Mouse (Mus musculus): ENCODE data around the gene Cyp2c68. TPM values are rescaled to one million over a fixed set of nuclear protein-coding genes. Genes with fewer than 3 reads are reported as not detected.

The Cyp2c68 gene
- polyA plus RNA-seq (2014; fragmentation: Illumina TruSeq; extraction: RNeasy Lipid Tissue Mini Kit (QIAGEN cat#74804); ENCODE audit: low read depth, low replicate concordance) = 6.0 TPM

GRCm38 (mm10) chr19:39740920-39741319, at the start of gene Cyp2c68:
TSS of gene Cyp2c68 (minus strand) at chr19:39741054.

GRCm38 (mm10) chr19:39648938-39649337, 91.9 kb downstream of the Cyp2c68 start, which contains the start of gene Cyp2c67:
TSS of gene Cyp2c67 (minus strand) at chr19:39649051.

Other genes with a start within 250 kb of the Cyp2c68 start
- gene Cyp2c39, start 230.2 kb downstream of the Cyp2c68 start, polyA plus RNA-seq (2014; fragmentation: Illumina TruSeq; extraction: RNeasy Lipid Tissue Mini Kit (QIAGEN cat#74804); ENCODE audit: low read depth, low replicate concordance) = not detected
- not detected for gene Cyp2c67, start 92.0 kb downstream of the Cyp2c68 start, polyA plus RNA-seq (2014; fragmentation: Illumina TruSeq; extraction: RNeasy Lipid Tissue Mini Kit (QIAGEN cat#74804); ENCODE audit: low read depth, low replicate concordance)
- gene Cyp2c40, start 71.8 kb upstream of the Cyp2c68 start, polyA plus RNA-seq (2014; fragmentation: Illumina TruSeq; extraction: RNeasy Lipid Tissue Mini Kit (QIAGEN cat#74804); ENCODE audit: low read depth, low replicate concordance) = not detected
- 3.1 TPM for gene Cyp2c69, start 145.7 kb upstream of the Cyp2c68 start, polyA plus RNA-seq (2014; fragmentation: Illumina TruSeq; extraction: RNeasy Lipid Tissue Mini Kit (QIAGEN cat#74804); ENCODE audit: low read depth, low replicate concordance)